Mouse (Mus musculus): ENCODE measurements around the gene Myoz2. TPM values are rescaled to one million over a fixed set of nuclear protein-coding genes. Genes with fewer than 3 reads are reported as not detected.

Myoz2 gene
- total RNA-seq (2014; rRNA removed): 0.37 TPM in 1 of 2 replicates, not detected in the other
- not detected in 2 replicates for polyA plus RNA-seq (2012; rRNA removed)

DNA sequence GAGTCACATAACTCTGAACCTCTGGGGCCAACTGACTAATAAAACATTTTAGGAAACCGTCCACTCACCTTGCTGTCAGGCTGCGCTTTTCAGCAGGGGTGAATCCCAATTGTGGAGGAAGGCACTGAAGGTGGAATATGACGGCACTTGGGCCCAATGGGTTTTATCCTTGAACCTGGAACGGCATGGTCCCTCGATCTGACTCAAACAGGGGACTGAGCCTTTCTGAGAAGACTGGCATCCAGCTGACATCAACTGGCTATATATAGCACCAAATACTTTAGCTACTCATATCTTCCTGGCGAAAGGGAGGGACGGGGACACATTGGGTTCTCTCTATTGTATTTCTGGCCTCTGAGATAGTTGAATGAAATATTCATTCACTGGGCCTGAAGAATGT lies at the start of gene Myoz2:
Myoz2 (minus strand) TSS at position 264 of the 400 bp plus-strand sequence.
- no peak within 1 kb of the TSS for H3K27ac ChIP-seq (replicated peaks; ENCODE audit: insufficient read depth, low read depth, low read length)
- no peak for DNase-seq (ENCODE audit: extremely low read depth, low read depth, low spot score)
- no peaks in the 10 kb centered on the region for H3K79me2 ChIP-seq (ENCODE audit: control insufficient read depth, insufficient read depth, low read length)
- H3K4me1 ChIP-seq (ENCODE audit: control insufficient read depth, insufficient read depth, low read length): no peaks in the 10 kb centered on the region
- 94% methylated on average over 7 of the region's 7 CpGs for WGBS
- H3K4me3 ChIP-seq (ENCODE audit: insufficient read depth, low read depth, low read length): no peak within 1 kb of the TSS
- no peaks in the 10 kb centered on the region for H3K27me3 ChIP-seq (ENCODE audit: control insufficient read depth, insufficient read depth, low read length)
- no peaks in the 10 kb centered on the region for H3K36me3 ChIP-seq (ENCODE audit: control insufficient read depth, insufficient read depth, low read length)
- no peak within 1 kb of the TSS for H3K9ac ChIP-seq (ENCODE audit: low read depth, low read length)
- TF ChIP-seq CTCF (IDR thresholded peaks at IDR 0.05; ENCODE audit: low read depth, low read length) (no peak), POLR2A (IDR thresholded peaks at IDR 0.05; ENCODE audit: extremely low read depth, insufficient read depth, low read length) (no peak)

DNA sequence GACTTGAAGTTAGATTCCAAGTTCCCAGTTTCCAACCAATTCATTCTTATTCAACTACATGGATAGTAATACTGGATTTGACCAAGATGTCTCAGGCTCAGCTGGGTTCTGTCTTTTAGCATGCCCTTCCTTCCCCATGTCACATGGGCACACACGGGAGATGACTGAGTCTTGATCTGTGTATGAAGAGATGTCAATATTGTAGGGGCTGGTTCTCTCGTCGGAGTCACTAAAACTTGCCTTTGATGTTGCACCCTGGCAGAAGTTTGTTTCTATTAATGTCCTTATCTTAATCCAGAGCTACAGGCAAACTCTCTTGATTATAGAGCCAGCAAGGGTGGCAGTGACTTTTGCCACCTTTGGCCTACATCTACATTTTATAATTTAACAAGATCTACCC lies 46.9 kb upstream of the Myoz2 start:
- no peaks in the 10 kb centered on the region for H3K27me3 ChIP-seq (ENCODE audit: control insufficient read depth, insufficient read depth, low read length)
- no peak for TF ChIP-seq POLR2A (IDR thresholded peaks at IDR 0.05; ENCODE audit: extremely low read depth, insufficient read depth, low read length)
- TF ChIP-seq CTCF (IDR thresholded peaks at IDR 0.05; ENCODE audit: low read depth, low read length): no peak
- H3K4me3 ChIP-seq (ENCODE audit: insufficient read depth, low read depth, low read length): no peak overlapping the region
- H3K79me2 ChIP-seq (ENCODE audit: control insufficient read depth, insufficient read depth, low read length): no peaks in the 10 kb centered on the region
- WGBS: 80% methylated on average over 3 of the region's 3 CpGs
- no peaks in the 10 kb centered on the region for H3K36me3 ChIP-seq (ENCODE audit: control insufficient read depth, insufficient read depth, low read length)
- no peaks in the 10 kb centered on the region for H3K4me1 ChIP-seq (ENCODE audit: control insufficient read depth, insufficient read depth, low read length)
- H3K27ac ChIP-seq (replicated peaks; ENCODE audit: insufficient read depth, low read depth, low read length): no peak overlapping the region
- DNase-seq (ENCODE audit: extremely low read depth, low read depth, low spot score): no peak
- H3K9ac ChIP-seq (ENCODE audit: low read depth, low read length): no peak overlapping the region

DNA sequence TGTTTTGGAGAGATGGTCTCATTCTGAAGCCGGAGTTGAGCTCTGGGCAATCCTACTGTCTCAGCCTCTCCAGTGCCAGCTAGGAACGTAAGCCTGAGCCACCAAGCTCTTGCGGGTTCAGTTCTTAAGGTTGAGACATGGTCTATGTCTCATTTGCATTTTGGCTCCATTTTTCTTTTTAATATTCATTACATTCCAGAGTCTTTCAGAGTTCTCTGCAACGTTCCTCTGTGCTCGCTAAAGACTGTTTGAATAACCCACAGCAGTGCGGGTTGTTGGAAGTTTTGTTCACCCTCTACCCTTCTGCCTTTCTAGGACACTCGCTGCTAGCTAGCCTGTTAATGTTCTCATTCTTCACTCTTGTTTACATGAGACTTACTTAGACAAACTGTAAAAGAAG lies 46.1 kb upstream of the Myoz2 start:
- Histone ChIP-seq H3K27ac (replicated peaks; ENCODE audit: insufficient read depth, low read depth, low read length) (no peak overlapping the region), H3K27me3 (ENCODE audit: control insufficient read depth, insufficient read depth, low read length) (no peaks in the 10 kb centered on the region), H3K79me2 (ENCODE audit: control insufficient read depth, insufficient read depth, low read length) (no peaks in the 10 kb centered on the region), H3K36me3 (ENCODE audit: control insufficient read depth, insufficient read depth, low read length) (no peaks in the 10 kb centered on the region), H3K4me3 (ENCODE audit: insufficient read depth, low read depth, low read length) (no peak overlapping the region), H3K9ac (ENCODE audit: low read depth, low read length) (no peak overlapping the region), H3K4me1 (ENCODE audit: control insufficient read depth, insufficient read depth, low read length) (no peaks in the 10 kb centered on the region)
- TF ChIP-seq CTCF (IDR thresholded peaks at IDR 0.05; ENCODE audit: low read depth, low read length) (no peak), POLR2A (IDR thresholded peaks at IDR 0.05; ENCODE audit: extremely low read depth, insufficient read depth, low read length) (no peak)
- WGBS: 72% methylated on average over 7 of the region's 7 CpGs
- DNase-seq (ENCODE audit: extremely low read depth, low read depth, low spot score): no peak

DNA sequence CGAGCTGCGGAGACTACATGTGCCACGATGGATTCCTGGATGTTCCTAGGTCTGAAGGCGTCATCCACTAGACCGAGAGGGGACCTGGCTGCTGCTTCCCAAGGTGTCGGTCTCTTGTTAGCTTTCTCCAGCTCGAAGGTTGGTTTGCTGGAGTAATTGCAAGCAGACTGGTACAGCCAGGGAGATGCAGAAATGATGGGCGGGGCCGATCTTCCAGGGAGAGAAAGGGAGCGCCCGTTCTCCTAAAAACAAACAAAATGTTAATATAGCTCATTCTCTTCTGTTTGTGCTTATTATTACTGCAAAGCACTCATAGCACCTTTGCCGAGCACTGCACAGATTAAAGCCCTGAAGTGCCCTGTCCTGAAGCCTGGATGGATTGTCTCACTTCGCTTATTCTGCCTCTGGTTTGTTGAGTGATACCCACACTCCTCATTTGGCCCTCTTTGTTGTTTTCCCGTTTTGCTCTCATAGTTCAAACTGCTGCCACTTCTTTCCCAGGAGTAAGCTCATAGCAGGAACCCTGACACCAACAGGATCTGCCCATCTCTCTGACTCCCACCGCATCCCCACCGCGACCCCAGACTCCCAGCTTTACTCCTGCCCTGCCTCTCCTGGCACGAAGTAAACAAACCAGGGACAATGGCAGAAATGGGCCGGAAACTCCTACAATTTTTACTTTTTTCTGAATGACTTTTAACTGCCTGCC lies 45.4 kb upstream of the Myoz2 start:
- H3K27ac ChIP-seq (replicated peaks; ENCODE audit: insufficient read depth, low read depth, low read length): no peak overlapping the region
- H3K79me2 ChIP-seq (ENCODE audit: control insufficient read depth, insufficient read depth, low read length): no peaks in the 10 kb centered on the region
- no peak overlapping the region for H3K4me3 ChIP-seq (ENCODE audit: insufficient read depth, low read depth, low read length)
- 76% methylated on average over 19 of the region's 19 CpGs for WGBS
- H3K4me1 ChIP-seq (ENCODE audit: control insufficient read depth, insufficient read depth, low read length): no peaks in the 10 kb centered on the region
- no peak overlapping the region for H3K9ac ChIP-seq (ENCODE audit: low read depth, low read length)
- no peaks in the 10 kb centered on the region for H3K36me3 ChIP-seq (ENCODE audit: control insufficient read depth, insufficient read depth, low read length)
- no peak for TF ChIP-seq CTCF (IDR thresholded peaks at IDR 0.05; ENCODE audit: low read depth, low read length)
- TF ChIP-seq POLR2A (IDR thresholded peaks at IDR 0.05; ENCODE audit: extremely low read depth, insufficient read depth, low read length): no peak
- no peaks in the 10 kb centered on the region for H3K27me3 ChIP-seq (ENCODE audit: control insufficient read depth, insufficient read depth, low read length)
- no peak for DNase-seq (ENCODE audit: extremely low read depth, low read depth, low spot score)

DNA sequence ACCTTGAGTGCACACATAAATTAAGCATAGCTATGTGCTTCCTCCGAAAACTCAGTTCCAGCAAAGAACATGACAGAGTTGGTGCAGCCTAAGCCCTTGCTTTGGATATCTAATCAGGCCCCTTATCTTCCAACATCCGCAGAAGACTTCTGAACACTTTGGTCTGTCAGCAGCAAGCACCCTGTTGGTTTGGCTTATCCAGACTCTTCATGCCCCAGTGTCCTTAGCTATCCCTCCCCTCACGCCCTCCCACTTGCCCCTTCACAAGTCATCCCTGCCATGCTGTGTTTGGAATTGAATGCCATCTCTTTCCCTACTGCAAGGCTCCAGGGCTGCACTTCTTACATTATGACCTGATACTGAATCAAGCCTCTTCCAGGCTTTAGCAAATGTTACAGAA lies 40.9 kb upstream of the Myoz2 start:
- 80% methylated on average over 3 of the region's 3 CpGs for WGBS
- Histone ChIP-seq H3K4me3 (ENCODE audit: insufficient read depth, low read depth, low read length) (no peak overlapping the region), H3K27ac (replicated peaks; ENCODE audit: insufficient read depth, low read depth, low read length) (no peak overlapping the region), H3K9ac (ENCODE audit: low read depth, low read length) (no peak overlapping the region), H3K36me3 (ENCODE audit: control insufficient read depth, insufficient read depth, low read length) (no peaks in the 10 kb centered on the region), H3K79me2 (ENCODE audit: control insufficient read depth, insufficient read depth, low read length) (no peaks in the 10 kb centered on the region), H3K27me3 (ENCODE audit: control insufficient read depth, insufficient read depth, low read length) (no peaks in the 10 kb centered on the region), H3K4me1 (ENCODE audit: control insufficient read depth, insufficient read depth, low read length) (no peaks in the 10 kb centered on the region)
- no peak for TF ChIP-seq POLR2A (IDR thresholded peaks at IDR 0.05; ENCODE audit: extremely low read depth, insufficient read depth, low read length)
- TF ChIP-seq CTCF (IDR thresholded peaks at IDR 0.05; ENCODE audit: low read depth, low read length): no peak
- no peak for DNase-seq (ENCODE audit: extremely low read depth, low read depth, low spot score)

DNA sequence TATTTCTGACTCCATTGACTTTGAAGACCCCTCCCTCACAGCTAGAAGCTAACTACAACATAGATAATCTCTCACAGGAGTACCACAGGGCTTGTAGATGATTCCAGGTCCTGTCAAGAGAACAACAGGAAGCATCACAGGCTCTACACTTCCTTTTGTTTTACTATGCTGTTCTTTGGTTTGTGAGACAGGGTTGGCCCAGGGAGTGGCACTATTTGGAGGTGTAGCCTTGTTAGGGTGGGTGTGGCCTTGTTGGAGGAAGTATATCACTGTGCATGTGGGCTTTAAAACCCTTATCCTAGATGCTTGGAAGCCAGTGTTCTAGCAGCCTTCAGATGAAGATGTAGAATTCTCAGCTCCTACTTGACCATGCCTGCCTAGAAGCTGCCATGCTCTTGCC lies 40.2 kb upstream of the Myoz2 start:
- no peak overlapping the region for H3K9ac ChIP-seq (ENCODE audit: low read depth, low read length)
- no peaks in the 10 kb centered on the region for H3K4me1 ChIP-seq (ENCODE audit: control insufficient read depth, insufficient read depth, low read length)
- DNase-seq (ENCODE audit: extremely low read depth, low read depth, low spot score): no peak
- H3K36me3 ChIP-seq (ENCODE audit: control insufficient read depth, insufficient read depth, low read length): no peaks in the 10 kb centered on the region
- no peak overlapping the region for H3K4me3 ChIP-seq (ENCODE audit: insufficient read depth, low read depth, low read length)
- no peak overlapping the region for H3K27ac ChIP-seq (replicated peaks; ENCODE audit: insufficient read depth, low read depth, low read length)
- H3K79me2 ChIP-seq (ENCODE audit: control insufficient read depth, insufficient read depth, low read length): no peaks in the 10 kb centered on the region
- no peaks in the 10 kb centered on the region for H3K27me3 ChIP-seq (ENCODE audit: control insufficient read depth, insufficient read depth, low read length)
- TF ChIP-seq POLR2A (IDR thresholded peaks at IDR 0.05; ENCODE audit: extremely low read depth, insufficient read depth, low read length) (no peak), CTCF (IDR thresholded peaks at IDR 0.05; ENCODE audit: low read depth, low read length) (no peak)

All from liver, adult 2 months (tissue).